Mouse (Mus musculus) erythroblast, embryonic 14.5 days (primary cell): ENCODE results near the gene Hmgcl. TPM values are rescaled to one million over a fixed set of nuclear protein-coding genes. Genes with fewer than 3 reads are reported as not detected.
A peak's percentile ranks its signal among the peaks of the same experiment; 100 is the strongest.
"Not testable (repeated sequence)": the region's sequence is repeated elsewhere in the genome, so short reads cannot be mapped to it uniquely, and the experiment has no call there.

Experiments used
- H3K27me3 ChIP-seq: 2 replicates; pipeline ENCODE4 v1.6.1; 2012; ENCODE audit warnings: inconsistent platforms; ENCODE audit not compliant: control insufficient read depth
- H3K36me3 ChIP-seq: 2 replicates; pipeline ENCODE4 v1.6.1; 2012; ENCODE audit warnings: mild to moderate bottlenecking, inconsistent platforms; ENCODE audit not compliant: control insufficient read depth
- H3K4me1 ChIP-seq: 2 replicates; pipeline ENCODE4 v1.6.1; 2012; ENCODE audit warnings: inconsistent platforms; ENCODE audit not compliant: control insufficient read depth
- H3K4me3 ChIP-seq: replicated peaks from 2 replicates; pipeline ENCODE3; 2012; ENCODE audit warnings: moderate library complexity, mild to moderate bottlenecking, inconsistent platforms
- H3K9me3 ChIP-seq: 2 replicates; pipeline ENCODE4 v1.6.1; 2012; ENCODE audit warnings: low read length, inconsistent platforms, mixed read lengths; ENCODE audit not compliant: control insufficient read depth
- GATA1 ChIP-seq: IDR thresholded peaks from 2 replicates; pipeline ENCODE4 v1.6.1; 2012; ENCODE audit warnings: low read length, inconsistent platforms, mixed read lengths
- TAL1 ChIP-seq: IDR thresholded peaks from 3 replicates; pipeline ENCODE4 v1.6.1; 2012; ENCODE audit warnings: low read length, inconsistent platforms, mixed read lengths
- polyA plus RNA-seq: library from polyadenylated mRNA; stranded (reverse); fragments of >175 nt; gene quantifications from 2 replicates; pipeline ENCODE4 v1.2.3, GENCODE M21; 2012

The Hmgcl gene
- polyA plus RNA-seq, 1 experiment = 4.9 TPM

GRCm38 (mm10) chr4:135935502-135935901 lies 10.7 kb upstream of the Hmgcl start:
- Histone ChIP-seq H3K36me3 (peaks cover 63% of the 10 kb centered on the region), H3K4me1 (peaks cover 67% of the 10 kb centered on the region), H3K9me3 (no peaks in the 10 kb centered on the region), H3K27me3 (no peaks in the 10 kb centered on the region), H3K4me3 (no peak overlapping the region)
- TF ChIP-seq TAL1 = no peak
- no peak for TF ChIP-seq GATA1

DNA sequence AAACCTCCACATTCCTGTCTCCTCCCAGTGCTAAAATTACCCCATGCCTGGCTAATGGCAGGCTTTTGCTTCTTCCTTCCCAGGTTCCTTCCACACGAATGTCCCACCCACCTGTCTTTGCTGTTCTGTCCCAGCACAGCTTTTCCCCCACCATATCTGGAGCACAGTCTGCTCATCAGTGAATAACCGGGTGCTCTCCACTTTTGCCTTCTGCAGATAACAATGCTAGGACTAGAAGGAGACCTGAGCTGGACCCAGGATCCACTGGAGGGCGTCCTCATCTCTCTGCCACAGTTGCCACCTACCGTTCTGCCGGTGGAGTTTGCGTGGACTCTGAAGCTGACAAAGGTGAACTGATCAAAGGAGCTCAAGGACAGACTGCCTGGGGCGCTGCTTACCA lies 7.4 kb upstream of the Hmgcl start:
- Histone ChIP-seq H3K4me3 (no peak overlapping the region), H3K9me3 (no peaks in the 10 kb centered on the region), H3K4me1 (peaks cover 61% of the 10 kb centered on the region), H3K36me3 (peaks cover 43% of the 10 kb centered on the region), H3K27me3 (no peaks in the 10 kb centered on the region)
- TF ChIP-seq GATA1 = no peak

GRCm38 (mm10) chr4:135941026-135941425 lies 5.2 kb upstream of the Hmgcl start:
- H3K27me3 ChIP-seq, H3K4me3 ChIP-seq, H3K9me3 ChIP-seq: not testable (repeated sequence)
- Histone ChIP-seq H3K36me3 (peaks cover 31% of the 10 kb centered on the region), H3K4me1 (peaks cover 47% of the 10 kb centered on the region)

GRCm38 (mm10) chr4:135942193-135942592 lies 4.1 kb upstream of the Hmgcl start:
- Histone ChIP-seq H3K4me1 (peaks cover 44% of the 10 kb centered on the region), H3K4me3 (no peak overlapping the region), H3K9me3 (no peaks in the 10 kb centered on the region), H3K36me3 (peaks cover 30% of the 10 kb centered on the region), H3K27me3 (no peaks in the 10 kb centered on the region)
- no peak for TF ChIP-seq GATA1
- no peak for TF ChIP-seq TAL1

DNA sequence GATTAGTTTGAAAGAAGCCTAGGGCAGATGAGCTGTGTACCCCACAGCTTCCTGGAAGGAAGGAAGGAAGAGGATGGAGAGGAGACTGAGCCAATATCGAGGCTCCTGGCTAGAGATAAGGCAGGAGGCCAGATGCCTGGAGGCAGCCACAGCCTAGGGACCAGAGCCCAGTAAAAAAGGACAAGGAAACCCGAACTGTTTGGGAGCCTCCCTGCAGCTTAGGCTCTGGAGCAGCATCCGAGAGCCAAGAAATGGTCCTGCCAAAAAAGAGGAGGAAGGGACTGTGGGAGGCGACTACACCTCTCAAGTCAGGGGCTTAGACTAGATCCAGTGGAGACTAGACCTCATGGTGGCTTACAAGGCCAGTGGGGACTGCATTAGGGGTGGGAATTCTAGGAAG lies 2.9 kb upstream of the Hmgcl start:
- TF ChIP-seq GATA1 (no peak), TAL1 (no peak)
- peaks cover 27% of the 10 kb centered on the region for H3K36me3 ChIP-seq
- H3K4me3 ChIP-seq = no peak overlapping the region
- H3K9me3 ChIP-seq = no peaks in the 10 kb centered on the region
- H3K27me3 ChIP-seq = no peaks in the 10 kb centered on the region
- H3K4me1 ChIP-seq = peaks cover 47% of the 10 kb centered on the region

DNA sequence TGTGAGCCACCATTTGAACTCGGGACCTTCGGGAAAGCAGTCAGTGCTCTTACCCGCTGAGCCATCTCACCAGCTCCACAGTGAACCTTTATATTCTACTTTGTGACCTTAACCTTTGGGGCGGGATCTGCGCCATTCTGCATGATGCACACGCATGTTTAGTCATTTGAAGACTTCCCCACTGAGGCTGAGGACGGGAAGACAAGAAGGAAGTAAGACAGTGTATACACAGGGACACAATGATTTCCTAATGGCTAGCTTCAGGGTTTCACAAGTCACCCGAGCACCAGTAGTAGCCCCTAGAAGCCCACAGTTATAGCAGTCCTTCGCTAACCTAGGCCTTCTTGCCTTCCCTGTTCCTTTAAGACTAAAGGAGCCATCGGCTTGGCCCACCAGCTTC lies 542 bp upstream of the Hmgcl start:
- Histone ChIP-seq H3K4me3 (peak overlapping the region; percentile 73), H3K9me3 (no peaks in the 10 kb centered on the region), H3K27me3 (no peaks in the 10 kb centered on the region), H3K36me3 (peaks cover 28% of the 10 kb centered on the region), H3K4me1 (peaks cover 46% of the 10 kb centered on the region)
- TF ChIP-seq GATA1 = no peak
- no peak for TF ChIP-seq TAL1

- TF ChIP-seq GATA1 = no peak
- no peak for TF ChIP-seq TAL1
- Histone ChIP-seq H3K4me1 (peaks cover 46% of the 10 kb centered on the region), H3K27me3 (no peaks in the 10 kb centered on the region), H3K36me3 (peaks cover 35% of the 10 kb centered on the region), H3K4me3 (peak overlapping the region; percentile 73), H3K9me3 (peaks cover 7% of the 10 kb centered on the region)
These were observed 532 bp downstream of the Hmgcl start for GRCm38 (mm10) chr4:135946659-135947301.

GRCm38 (mm10) chr4:135948142-135948541 lies 1.9 kb downstream of the Hmgcl start:
- H3K27me3 ChIP-seq = no peaks in the 10 kb centered on the region
- no peak for TF ChIP-seq GATA1
- no peak for TF ChIP-seq TAL1
- H3K36me3 ChIP-seq = peaks cover 46% of the 10 kb centered on the region
- peak overlapping the region; percentile 14 for H3K4me3 ChIP-seq
- H3K4me1 ChIP-seq = peaks cover 52% of the 10 kb centered on the region
- H3K9me3 ChIP-seq = peaks cover 16% of the 10 kb centered on the region

DNA sequence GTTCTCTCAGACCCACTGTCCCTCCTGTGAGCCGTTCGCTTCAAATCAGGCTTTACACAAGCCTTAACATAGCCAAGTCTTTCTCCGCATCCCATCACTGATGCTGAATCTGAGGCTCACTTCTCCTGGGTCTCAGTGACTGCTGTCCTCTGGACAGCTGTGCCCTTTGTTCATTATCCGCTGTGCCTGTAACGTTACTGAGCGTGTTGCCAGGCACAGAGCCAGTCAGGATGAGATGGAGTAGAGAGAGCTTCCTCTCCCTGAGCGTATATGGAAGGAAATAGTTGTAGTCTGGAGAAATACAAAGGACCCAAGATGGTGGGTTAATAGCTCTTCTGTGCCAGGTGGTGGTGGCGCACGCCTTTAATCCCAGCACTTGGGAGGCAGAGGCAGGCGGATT lies 3.2 kb downstream of the Hmgcl start:
- peaks cover 54% of the 10 kb centered on the region for H3K4me1 ChIP-seq
- H3K4me3 ChIP-seq = no peak overlapping the region
- no peaks in the 10 kb centered on the region for H3K27me3 ChIP-seq
- H3K36me3 ChIP-seq = peaks cover 56% of the 10 kb centered on the region
- H3K9me3 ChIP-seq = peaks cover 16% of the 10 kb centered on the region
- TF ChIP-seq TAL1 = no peak
- no peak for TF ChIP-seq GATA1

GRCm38 (mm10) chr4:135949911-135950310 lies 3.7 kb downstream of the Hmgcl start:
- H3K36me3 ChIP-seq = peaks cover 61% of the 10 kb centered on the region
- TF ChIP-seq GATA1 (no peak), TAL1 (no peak)
- H3K4me3 ChIP-seq = no peak overlapping the region
- no peaks in the 10 kb centered on the region for H3K27me3 ChIP-seq
- peaks cover 16% of the 10 kb centered on the region for H3K9me3 ChIP-seq
- peaks cover 58% of the 10 kb centered on the region for H3K4me1 ChIP-seq
